Mouse (Mus musculus) hindbrain, embryonic 15.5 days (tissue): Measurements from ENCODE around the gene Neb. TPM values are rescaled to one million over a fixed set of nuclear protein-coding genes. Genes with fewer than 3 reads are reported as not detected.

Source experiments
- ATAC-seq: fragments of 200-750 bp; cut with Nextera tagmentation; 2 replicates; pipeline ENCODE4 v1.8.0; 2017; ENCODE audit warnings: low read depth, moderate number of reproducible peaks, moderate TSS enrichment; ENCODE audit not compliant: low FRiP score
- H3K27ac ChIP-seq: fragments of 300-500 bp; sonication (generic); replicated peaks from 2 replicates; pipeline ENCODE4 v1.5.1; 2015; ENCODE audit warnings: mild to moderate bottlenecking, inconsistent platforms
- H3K27me3 ChIP-seq: fragments of 300-500 bp; sonication (generic); 2 replicates; pipeline ENCODE4 v1.6.1; 2015; ENCODE audit warnings: control low read depth, inconsistent platforms
- H3K36me3 ChIP-seq: fragments of 300-500 bp; sonication (generic); 2 replicates; pipeline ENCODE4 v1.6.1; 2015; ENCODE audit warnings: control low read depth, inconsistent platforms
- H3K4me1 ChIP-seq: fragments of 300-500 bp; sonication (generic); replicated peaks from 2 replicates; pipeline ENCODE4 v1.6.1; 2015; ENCODE audit warnings: control low read depth, inconsistent platforms
- H3K4me2 ChIP-seq: fragments of 300-500 bp; sonication (generic); 2 replicates; pipeline ENCODE4 v1.6.1; 2015; ENCODE audit warnings: moderate library complexity, mild to moderate bottlenecking, inconsistent platforms
- H3K4me3 ChIP-seq: fragments of 300-500 bp; sonication (generic); 2 replicates; pipeline ENCODE4 v1.5.1; 2015; ENCODE audit warnings: mild to moderate bottlenecking, inconsistent platforms
- H3K9ac ChIP-seq: fragments of 300-500 bp; sonication (generic); 2 replicates; pipeline ENCODE4 v1.6.1; 2015; ENCODE audit warnings: inconsistent platforms
- H3K9me3 ChIP-seq: fragments of 300-500 bp; sonication (generic); 2 replicates; pipeline ENCODE4 v1.6.1; 2016; ENCODE audit warnings: control low read depth, inconsistent platforms
- WGBS: fragments of 180-500 bp; shearing (Covaris S2); methylation state at CpG from one replicate; pipeline ENCODE4 v1.1.7; 2015; 5-methylcytosine and 5-hydroxymethylcytosine counted together
- polyA plus RNA-seq: library from polyadenylated mRNA; unstranded; fragments of >200 nt; fragmentation: Nextera tagmentation; extraction: Ambion mirVana; gene quantifications from 2 replicates; pipeline ENCODE4 v1.2.1, GENCODE M21; 2015

Neb gene
- polyA plus RNA-seq, 1 experiment from 2014 or later, result 0.36 TPM

DNA sequence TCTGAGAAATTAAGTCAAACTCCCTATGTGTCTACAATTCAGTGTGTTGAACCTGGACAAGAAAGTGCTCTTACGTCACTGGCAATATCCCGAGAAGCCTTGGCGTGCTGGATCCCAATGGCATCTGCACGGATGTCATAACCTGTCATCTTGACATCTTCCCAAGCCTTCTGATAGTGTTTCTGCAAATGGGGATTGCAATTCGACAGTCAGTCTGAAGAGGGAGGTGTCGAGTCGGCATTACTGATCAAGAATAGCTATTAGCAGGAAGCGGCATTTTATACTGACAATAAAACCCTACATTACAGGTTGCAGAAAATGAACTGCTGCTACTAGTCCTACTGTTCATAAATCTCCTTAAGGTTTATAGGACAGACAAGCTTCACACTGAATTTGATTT lies 158.2 kb downstream of the Neb start:
- H3K4me2 ChIP-seq, result no peak overlapping the region
- WGBS, result 46% methylated on average over 8 of the region's 8 CpGs
- H3K9me3 ChIP-seq, result no peaks in the 10 kb centered on the region
- no peak overlapping the region for H3K27ac ChIP-seq
- no peaks in the 10 kb centered on the region for H3K36me3 ChIP-seq
- no peaks in the 10 kb centered on the region for H3K4me1 ChIP-seq
- H3K27me3 ChIP-seq, result no peaks in the 10 kb centered on the region
- no peak overlapping the region for H3K9ac ChIP-seq
- H3K4me3 ChIP-seq, result no peak overlapping the region
- ATAC-seq, result 0 out of 2 replicates have a peak, but pooled peaks have one; percentile 19

DNA sequence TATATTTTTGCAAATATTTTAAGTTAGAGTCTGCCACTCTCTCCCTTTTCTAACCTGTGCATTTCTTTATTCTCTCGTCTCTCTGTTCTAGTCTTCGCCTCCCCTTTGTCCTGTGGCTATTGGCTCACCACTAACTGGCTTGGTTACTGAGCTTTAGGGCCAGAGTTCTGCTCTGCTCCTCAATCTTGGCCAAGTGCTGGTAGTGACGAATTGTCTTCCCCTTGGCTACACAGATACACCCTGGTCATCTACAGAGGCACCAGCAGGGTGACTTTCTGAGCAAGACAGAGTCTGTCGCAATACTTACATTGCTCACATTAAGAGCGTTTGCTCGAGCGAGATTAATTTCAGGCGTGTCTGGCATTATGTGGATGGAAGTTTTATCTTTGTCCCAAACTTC lies 162.3 kb downstream of the Neb start:
- Histone ChIP-seq H3K27me3 (no peaks in the 10 kb centered on the region), H3K36me3 (no peaks in the 10 kb centered on the region), H3K4me3 (no peak overlapping the region), H3K9me3 (no peaks in the 10 kb centered on the region), H3K4me2 (no peak overlapping the region), H3K9ac (no peak overlapping the region), H3K4me1 (no peaks in the 10 kb centered on the region), H3K27ac (no peak overlapping the region)
- 90% methylated on average over 8 of the region's 8 CpGs for WGBS
- no peak for ATAC-seq

DNA sequence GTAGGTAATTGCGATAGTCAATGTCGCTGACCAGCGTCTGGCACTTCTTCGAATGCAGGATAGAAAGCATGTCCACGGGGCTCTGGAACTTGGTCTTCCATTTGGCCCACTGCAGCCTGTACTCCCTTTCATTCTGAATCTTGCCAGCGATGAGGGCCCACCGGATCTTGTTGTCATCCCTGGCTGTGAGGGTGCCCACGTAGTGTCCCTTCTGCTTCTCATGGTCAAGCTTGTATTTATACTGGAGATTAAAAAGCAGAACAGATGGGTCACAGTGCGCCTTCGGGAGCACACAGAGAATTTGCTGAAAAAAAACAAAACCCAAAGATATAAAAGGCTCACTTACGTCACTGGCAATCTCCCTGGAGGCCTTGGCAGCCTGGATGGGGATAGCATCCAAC lies 165.7 kb downstream of the Neb start:
- Histone ChIP-seq H3K4me3 (no peak overlapping the region), H3K27me3 (no peaks in the 10 kb centered on the region), H3K27ac (no peak overlapping the region), H3K36me3 (no peaks in the 10 kb centered on the region), H3K4me2 (no peak overlapping the region), H3K4me1 (no peaks in the 10 kb centered on the region), H3K9me3 (no peaks in the 10 kb centered on the region), H3K9ac (no peak overlapping the region)
- 85% methylated on average over 11 of the region's 11 CpGs for WGBS
- ATAC-seq, result no peak

DNA sequence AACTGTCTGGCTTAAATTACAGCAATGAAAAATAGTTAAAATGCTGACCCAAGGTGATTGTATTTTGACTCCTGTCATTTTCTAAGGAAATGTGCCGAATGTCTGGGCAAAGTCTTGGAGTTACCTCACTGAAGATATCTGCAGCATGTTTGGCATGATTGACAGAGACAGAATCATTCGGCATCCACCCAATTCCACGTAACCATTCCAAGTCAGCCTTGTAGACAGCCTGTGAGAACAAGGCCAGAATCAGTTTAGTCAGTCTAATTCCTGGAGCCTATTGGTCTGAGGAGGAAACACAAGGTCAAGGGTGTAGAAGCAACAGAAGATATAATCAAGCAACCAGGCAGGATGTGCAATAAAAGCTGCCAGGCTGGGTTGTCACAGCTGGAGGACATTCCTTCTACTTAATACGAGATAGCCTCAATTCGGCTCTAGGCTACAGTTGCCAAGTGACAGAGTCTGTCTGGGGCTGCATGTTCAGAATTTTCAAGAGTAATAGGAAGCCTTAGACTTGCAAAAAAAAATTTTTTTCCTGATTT lies 166.8 kb downstream of the Neb start:
- Histone ChIP-seq H3K27me3 (no peaks in the 10 kb centered on the region), H3K9me3 (no peaks in the 10 kb centered on the region), H3K36me3 (no peaks in the 10 kb centered on the region), H3K4me2 (no peak overlapping the region), H3K4me1 (no peaks in the 10 kb centered on the region), H3K4me3 (no peak overlapping the region), H3K27ac (no peak overlapping the region), H3K9ac (no peak overlapping the region)
- 53% methylated on average over 5 of the region's 5 CpGs for WGBS
- ATAC-seq, result no peak

DNA sequence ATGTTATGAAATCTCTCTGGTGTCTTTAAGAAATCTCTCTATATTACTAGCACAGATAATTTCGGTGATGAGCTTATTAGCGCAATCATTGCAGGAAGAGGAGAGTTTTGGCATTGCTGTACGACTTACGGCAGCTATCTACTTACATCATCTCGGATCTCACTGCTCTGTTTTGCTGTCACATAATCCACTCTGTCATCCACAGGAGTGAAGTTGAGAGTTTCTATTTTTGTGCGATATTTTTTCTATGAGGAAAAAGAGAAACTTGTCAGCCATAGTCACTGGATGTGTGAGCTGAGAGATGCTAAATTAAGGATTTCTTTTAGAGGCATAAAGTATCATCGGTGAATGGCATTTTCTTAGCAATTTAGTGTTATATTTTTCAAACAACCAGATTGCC lies 167.6 kb downstream of the Neb start:
- Histone ChIP-seq H3K4me3 (no peak overlapping the region), H3K9me3 (no peaks in the 10 kb centered on the region), H3K9ac (no peak overlapping the region), H3K36me3 (no peaks in the 10 kb centered on the region), H3K4me2 (no peak overlapping the region), H3K4me1 (no peaks in the 10 kb centered on the region), H3K27me3 (no peaks in the 10 kb centered on the region), H3K27ac (no peak overlapping the region)
- 86% methylated on average over 7 of the region's 7 CpGs for WGBS
- no peak for ATAC-seq

DNA sequence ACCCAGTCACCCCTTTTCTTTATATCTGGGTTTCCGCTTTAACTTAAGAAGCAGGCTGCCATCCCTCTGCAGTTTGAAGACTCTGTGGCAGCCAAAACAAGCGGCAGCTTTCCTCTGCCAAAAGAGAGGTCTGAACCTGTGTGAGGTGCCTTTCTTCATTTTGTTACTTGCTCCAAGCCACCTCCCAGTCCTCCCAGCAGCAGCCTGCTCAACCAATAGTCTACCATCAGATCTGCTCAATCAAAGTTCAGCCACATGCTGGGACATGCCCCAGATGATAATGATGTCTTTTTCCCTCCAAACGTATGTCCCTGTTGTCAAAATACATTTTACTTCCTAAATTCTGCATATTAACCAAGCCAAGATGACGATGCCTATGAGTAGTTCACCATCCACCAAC lies 173.3 kb downstream of the Neb start:
- 82% methylated on average over 4 of the region's 4 CpGs for WGBS
- no peak for ATAC-seq
- no peak overlapping the region for H3K27ac ChIP-seq
- no peak overlapping the region for H3K9ac ChIP-seq
- no peaks in the 10 kb centered on the region for H3K36me3 ChIP-seq
- H3K4me3 ChIP-seq, result no peak overlapping the region
- H3K9me3 ChIP-seq, result no peaks in the 10 kb centered on the region
- H3K4me1 ChIP-seq, result no peaks in the 10 kb centered on the region
- H3K4me2 ChIP-seq, result no peak overlapping the region
- no peaks in the 10 kb centered on the region for H3K27me3 ChIP-seq

DNA sequence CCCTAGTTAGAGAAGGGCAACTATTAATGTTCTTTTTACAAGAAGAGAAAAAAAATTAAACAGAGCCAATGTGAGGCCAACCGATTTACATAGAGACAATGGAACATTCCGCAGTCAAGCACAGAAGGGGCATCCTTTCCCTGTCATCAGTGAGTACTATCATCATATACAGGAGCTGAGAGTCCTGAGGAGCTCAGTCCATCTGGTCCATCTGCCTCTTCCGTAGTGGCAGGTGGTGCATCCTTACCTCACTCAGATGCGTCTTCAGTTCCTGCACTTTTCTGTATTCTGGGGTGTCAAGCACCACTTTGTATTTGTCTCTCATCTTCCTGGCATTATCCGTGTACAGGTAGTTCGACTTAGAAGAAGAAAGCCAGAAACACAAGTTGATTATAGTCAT lies 184.6 kb downstream of the Neb start:
- Histone ChIP-seq H3K4me1 (no peaks in the 10 kb centered on the region), H3K9ac (no peak overlapping the region), H3K27ac (no peak overlapping the region), H3K9me3 (no peaks in the 10 kb centered on the region), H3K27me3 (no peaks in the 10 kb centered on the region), H3K4me2 (no peak overlapping the region), H3K36me3 (no peaks in the 10 kb centered on the region), H3K4me3 (no peak overlapping the region)
- no peak for ATAC-seq
- WGBS, result 89% methylated on average over 6 of the region's 6 CpGs

DNA sequence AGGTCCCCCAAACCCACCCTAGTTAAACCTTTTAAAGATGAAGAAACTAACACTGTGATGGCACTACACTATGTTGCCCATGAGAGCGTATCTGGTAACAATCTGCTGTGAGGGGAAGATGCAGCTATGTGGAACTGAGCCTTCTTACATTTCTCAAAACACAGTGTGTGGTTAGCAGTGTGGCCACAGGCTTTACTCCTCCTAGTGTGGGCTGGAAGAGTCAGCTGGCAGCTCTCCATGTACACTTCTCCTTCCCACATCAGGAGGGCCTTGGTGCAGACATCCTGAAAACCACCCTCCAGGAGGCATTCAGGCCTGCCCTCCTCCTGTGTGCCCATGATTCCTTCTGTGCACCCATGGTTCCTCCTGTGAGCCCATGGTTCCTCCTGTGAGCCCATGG lies 198.6 kb downstream of the Neb start:
- H3K27me3 ChIP-seq, result no peaks in the 10 kb centered on the region
- H3K9ac ChIP-seq, result no peak overlapping the region
- no peak for ATAC-seq
- no peaks in the 10 kb centered on the region for H3K9me3 ChIP-seq
- H3K4me1 ChIP-seq, result no peaks in the 10 kb centered on the region
- WGBS, result 97% methylated on average over 1 of the region's 1 CpGs
- no peaks in the 10 kb centered on the region for H3K36me3 ChIP-seq
- H3K4me2 ChIP-seq, result no peak overlapping the region
- no peak overlapping the region for H3K27ac ChIP-seq
- H3K4me3 ChIP-seq, result no peak overlapping the region

DNA sequence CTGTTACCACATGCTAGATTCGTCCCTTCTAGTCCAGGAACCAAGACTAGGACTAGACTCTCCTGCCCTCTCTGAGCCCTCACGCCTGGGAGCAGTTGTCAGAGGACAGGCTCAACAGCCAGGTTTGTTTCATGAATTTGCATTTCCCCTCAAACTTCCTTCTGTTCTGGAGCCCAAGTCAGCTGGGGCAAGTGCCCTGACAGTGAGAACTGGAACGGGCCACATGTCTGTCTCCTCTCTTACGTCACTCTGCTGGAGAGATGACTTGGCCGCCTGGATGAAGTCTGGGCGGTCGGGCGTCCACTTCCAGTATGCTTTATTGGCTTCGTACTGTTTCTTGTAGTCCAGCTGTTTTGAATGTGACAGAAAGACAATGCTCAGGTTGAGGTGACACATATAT lies 200.5 kb downstream of the Neb start:
- no peak overlapping the region for H3K4me2 ChIP-seq
- no peak overlapping the region for H3K27ac ChIP-seq
- no peaks in the 10 kb centered on the region for H3K27me3 ChIP-seq
- no peaks in the 10 kb centered on the region for H3K36me3 ChIP-seq
- no peak overlapping the region for H3K4me3 ChIP-seq
- H3K4me1 ChIP-seq, result no peaks in the 10 kb centered on the region
- H3K9ac ChIP-seq, result no peak overlapping the region
- no peak for ATAC-seq
- 90% methylated on average over 9 of the region's 9 CpGs for WGBS
- no peaks in the 10 kb centered on the region for H3K9me3 ChIP-seq

DNA sequence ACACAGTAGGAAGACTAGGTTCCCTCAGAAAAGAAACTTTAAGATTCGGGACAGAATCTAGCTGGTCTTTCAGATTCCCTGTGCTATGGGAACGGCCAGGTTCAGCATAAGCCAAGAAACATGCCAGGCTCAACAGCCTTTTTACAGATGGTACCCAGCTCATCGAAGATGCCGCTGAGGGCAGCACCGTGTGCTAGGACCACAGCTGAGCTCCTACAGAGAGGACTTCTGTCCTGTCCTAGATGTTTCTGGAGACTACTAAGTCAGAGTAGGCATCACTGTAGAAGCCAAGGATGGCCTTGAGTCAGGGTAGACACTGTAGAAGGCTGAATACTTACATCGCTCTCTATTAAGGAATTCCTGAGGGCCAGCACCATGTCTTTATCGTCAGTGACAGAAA lies 201.1 kb downstream of the Neb start:
- Histone ChIP-seq H3K4me1 (no peaks in the 10 kb centered on the region), H3K36me3 (no peaks in the 10 kb centered on the region), H3K4me3 (no peak overlapping the region), H3K27ac (no peak overlapping the region), H3K27me3 (no peaks in the 10 kb centered on the region), H3K9me3 (no peaks in the 10 kb centered on the region), H3K4me2 (no peak overlapping the region), H3K9ac (no peak overlapping the region)
- ATAC-seq, result no peak
- WGBS, result 88% methylated on average over 7 of the region's 7 CpGs

DNA sequence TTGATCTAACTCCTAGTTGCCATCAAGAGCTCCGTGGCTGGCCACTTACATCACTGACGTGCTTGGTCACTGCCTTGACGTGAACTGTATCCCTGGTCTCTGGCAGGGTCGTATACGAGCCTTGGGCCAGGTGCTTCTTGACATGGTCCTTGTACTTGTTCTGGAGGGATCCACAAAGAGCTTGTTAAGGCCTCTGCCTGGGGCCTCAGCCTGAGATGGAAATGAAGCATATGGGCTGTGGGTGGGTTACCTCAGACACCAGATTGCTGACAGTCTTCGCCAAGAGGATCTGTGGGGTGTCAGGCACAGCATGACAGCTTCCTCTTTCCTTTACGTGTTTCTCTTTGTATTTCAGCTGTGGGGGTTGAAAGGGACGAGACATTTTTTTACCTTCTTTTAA lies 201.7 kb downstream of the Neb start:
- ATAC-seq, result no peak
- H3K9ac ChIP-seq, result no peak overlapping the region
- no peaks in the 10 kb centered on the region for H3K27me3 ChIP-seq
- no peak overlapping the region for H3K4me2 ChIP-seq
- 69% methylated on average over 8 of the region's 8 CpGs for WGBS
- no peak overlapping the region for H3K27ac ChIP-seq
- no peaks in the 10 kb centered on the region for H3K4me1 ChIP-seq
- H3K9me3 ChIP-seq, result no peaks in the 10 kb centered on the region
- H3K4me3 ChIP-seq, result no peak overlapping the region
- no peaks in the 10 kb centered on the region for H3K36me3 ChIP-seq

DNA sequence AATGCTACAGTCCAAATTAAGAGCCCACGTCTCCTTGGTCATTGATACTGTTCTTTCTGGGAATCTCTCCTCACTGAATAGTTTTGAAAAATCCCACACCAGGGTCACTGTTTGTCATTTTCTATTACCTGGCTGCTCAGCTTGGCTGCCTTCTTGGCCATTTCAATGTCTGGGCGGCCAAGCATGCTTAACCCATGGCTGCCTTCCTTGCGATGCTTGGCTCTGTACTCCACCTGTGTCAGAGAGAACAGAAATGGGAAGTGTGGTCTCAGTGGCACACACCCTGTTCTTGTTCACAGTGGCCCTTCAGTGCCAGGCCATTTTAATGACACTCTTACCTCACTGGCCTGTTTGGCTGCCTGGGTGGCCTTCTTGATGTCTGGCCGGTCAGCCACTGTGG lies 203.3 kb downstream of the Neb start:
- no peaks in the 10 kb centered on the region for H3K4me1 ChIP-seq
- ATAC-seq, result no peak
- no peaks in the 10 kb centered on the region for H3K9me3 ChIP-seq
- no peak overlapping the region for H3K4me3 ChIP-seq
- no peak overlapping the region for H3K9ac ChIP-seq
- H3K27ac ChIP-seq, result no peak overlapping the region
- H3K4me2 ChIP-seq, result no peak overlapping the region
- no peaks in the 10 kb centered on the region for H3K27me3 ChIP-seq
- H3K36me3 ChIP-seq, result no peaks in the 10 kb centered on the region
- WGBS, result 95% methylated on average over 4 of the region's 4 CpGs

DNA sequence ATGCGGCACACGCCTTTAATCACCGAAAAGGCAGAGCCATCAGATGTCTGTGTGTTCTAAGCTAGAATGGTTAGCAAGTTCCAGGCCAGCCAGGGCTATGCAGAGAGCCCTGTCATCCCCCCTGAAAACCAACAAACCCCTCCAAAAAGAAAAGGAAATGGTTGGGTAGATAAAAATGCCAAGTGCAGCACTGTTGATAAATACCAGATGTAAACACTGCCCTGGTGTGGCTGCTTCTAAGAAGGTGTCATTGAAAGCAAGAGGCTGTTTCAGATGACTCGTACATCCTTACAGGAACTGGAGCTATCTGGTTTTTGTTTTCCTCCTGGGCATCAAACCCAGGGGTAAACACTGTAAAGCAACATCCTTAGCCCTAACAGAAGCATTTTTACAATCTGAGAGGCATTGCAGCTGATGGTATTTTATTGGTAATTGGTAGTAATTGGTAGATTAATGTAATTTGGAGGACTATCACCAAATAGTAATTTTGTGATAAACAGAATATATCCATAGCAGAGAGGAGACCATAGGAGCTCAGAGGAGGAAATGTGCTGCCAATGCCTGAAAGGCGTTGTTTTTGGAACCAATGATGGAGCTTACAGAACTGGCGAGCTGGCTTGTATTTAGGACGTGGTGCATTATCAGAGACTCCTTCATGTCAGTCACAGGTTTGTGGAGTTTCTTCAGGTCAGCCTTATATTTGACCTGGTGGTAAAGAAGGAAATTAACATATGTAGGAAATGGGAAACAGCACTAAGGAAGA lies 208.8 kb downstream of the Neb start:
- Histone ChIP-seq H3K4me2 (no peak overlapping the region), H3K4me1 (no peaks in the 10 kb centered on the region), H3K36me3 (no peaks in the 10 kb centered on the region), H3K27me3 (no peaks in the 10 kb centered on the region), H3K9ac (no peak overlapping the region), H3K9me3 (no peaks in the 10 kb centered on the region), H3K27ac (no peak overlapping the region), H3K4me3 (no peak overlapping the region)
- WGBS, result 91% methylated on average over 7 of the region's 7 CpGs
- ATAC-seq, result no peak
